Mouse (Mus musculus): ENCODE measurements at regions not wholly inside any gene's neighbourhood (a gene's known extent, or its start where the extent isn't known, plus 50 kb on each side); places are given as distances from the start of the nearest gene placed in this dataset.

GRCm38 (mm10) chr8:9042835-9043792 lies 352.8 kb upstream of the Arglu1 start:
- no peak for DNase-seq

GRCm38 (mm10) chr8:9029156-9029555 lies 338.8 kb upstream of the Arglu1 start:
- DNase-seq, result no peak

DNA sequence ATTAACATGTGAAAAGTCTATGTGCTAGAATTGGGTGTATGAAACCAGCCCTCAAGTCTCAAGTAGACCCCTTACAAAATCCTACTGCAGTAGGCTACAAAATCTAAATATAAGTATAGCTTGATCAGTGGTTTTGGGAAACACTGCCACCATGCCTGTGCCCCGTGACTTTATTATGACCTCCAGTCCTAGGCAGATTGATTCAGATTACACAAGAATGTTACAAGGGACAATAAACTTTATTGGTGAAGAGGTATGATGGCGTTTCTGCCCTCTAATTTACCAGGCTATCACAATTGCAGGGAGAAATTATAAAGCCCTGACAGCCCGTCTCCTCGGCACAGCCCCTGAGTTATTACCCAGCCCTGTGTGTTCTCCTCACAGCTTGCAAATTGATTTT lies 337.4 kb upstream of the Arglu1 start:
- DNase-seq, result no peak

DNA sequence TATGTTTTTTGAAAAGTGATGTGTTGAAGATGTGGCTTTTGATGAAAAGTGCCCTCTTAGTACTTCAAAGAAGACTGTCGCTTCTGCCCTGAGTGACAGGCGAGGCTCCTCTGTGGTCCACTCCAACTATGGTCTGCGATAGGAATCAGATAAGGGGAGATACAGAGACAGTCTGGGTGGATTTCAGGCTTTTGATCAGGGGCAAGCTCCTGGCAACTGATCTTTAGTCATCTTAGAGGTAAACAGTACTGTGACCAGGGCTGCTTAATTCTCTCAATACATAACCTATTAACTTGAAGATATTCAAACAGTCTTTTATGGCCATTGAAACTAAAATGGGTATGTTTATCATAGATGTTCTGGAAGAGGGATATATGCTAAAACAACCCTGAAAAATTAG lies 335.6 kb upstream of the Arglu1 start:
- DNase-seq, result no peak

- DNase-seq, result no peak
These were observed 335.1 kb upstream of the Arglu1 start for GRCm38 (mm10) chr8:9025378-9025777.

DNA sequence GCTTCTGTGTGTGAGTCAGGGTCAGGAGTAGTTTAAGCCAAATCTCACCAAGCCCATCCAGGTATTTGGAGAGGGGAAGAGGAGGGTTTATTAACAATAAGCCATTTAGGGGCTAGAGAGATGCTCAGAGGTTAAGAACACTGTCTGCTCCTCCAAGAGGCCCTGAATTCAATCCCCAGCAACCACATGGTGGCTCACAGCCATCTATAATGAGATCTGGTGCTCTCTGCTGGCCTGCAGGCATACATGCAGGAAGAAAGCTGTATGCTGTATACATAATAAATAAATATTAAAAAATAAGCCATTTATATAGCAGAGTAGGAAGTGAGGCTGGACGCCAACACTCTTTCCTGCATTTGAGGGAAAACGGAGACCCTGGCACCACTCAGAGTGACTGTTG lies 330.4 kb upstream of the Arglu1 start:
- no peak for DNase-seq

- DNase-seq, result no peak
These were observed 329.9 kb upstream of the Arglu1 start for GRCm38 (mm10) chr8:9020180-9020579.

DNA sequence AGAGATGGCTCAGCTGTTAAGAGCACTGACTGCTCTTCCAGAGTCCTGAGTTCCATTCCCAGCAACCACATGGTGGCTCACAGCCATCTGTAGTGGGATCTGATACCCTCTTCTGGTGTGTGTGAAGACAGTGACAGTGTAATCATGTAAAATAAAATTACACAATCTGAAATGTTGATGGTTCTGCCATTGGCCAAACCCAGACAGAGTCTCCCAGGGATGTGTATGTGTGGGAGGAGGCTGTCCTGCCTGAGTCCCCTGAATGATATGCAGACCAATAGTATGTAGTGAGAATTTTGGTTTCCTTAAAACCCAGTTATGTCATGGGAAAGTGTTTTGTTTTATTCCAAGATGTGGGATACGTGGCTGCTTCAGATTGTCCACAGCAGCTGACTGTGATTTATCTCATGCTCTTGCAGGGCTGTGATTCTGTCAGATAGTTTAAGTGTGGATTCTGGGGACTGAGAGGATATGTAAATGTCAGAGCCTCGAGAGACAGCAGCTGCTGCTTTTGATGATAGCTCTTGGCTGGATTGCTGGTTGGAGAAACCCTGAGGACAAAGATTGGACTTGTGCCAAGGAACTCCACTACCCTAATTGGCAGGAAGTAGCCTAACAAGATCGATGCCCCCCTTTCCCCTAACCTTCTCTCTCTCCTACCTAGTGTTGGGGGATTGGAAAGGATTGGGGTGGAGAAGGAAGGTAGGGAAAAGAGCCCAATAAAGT lies 321.6 kb upstream of the Arglu1 start:
- no peak for DNase-seq

DNA sequence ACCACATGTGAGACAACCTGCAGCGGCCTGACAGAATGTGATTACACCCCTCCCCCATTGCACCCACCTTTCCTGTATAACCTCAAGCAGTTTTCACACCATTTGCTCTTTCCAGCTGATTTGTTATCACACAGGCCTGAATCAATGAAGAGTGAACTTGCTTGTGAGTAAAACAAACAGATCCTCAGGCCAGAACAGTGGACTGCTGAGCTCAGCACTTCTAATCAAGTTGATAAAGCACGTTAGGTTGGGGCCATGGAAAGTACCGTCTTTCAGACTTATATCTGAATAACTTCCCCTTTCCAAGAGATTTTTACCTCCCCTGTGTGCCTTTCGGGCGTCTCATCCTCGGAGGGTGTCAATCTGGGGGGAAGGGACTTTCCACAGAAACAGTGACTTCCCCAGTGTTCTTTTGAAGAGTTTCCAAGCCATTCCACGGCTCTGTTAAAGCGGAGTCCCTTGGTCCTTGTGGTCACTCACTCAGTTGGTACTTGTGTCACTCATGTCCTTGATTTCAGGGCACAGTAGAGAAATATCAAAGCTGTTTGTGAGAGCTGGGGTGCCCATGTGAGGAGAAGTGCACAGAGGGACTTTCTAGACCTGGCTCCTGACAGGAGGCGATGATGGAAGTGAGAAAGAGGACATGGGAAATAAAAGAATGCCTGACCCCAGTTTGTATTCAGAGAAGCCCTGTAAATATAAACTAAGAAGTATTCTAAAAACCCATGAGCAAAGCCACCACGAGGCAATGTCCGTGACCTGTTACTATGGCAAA lies 317.9 kb upstream of the Arglu1 start:
- DNase-seq, result no peak

DNA sequence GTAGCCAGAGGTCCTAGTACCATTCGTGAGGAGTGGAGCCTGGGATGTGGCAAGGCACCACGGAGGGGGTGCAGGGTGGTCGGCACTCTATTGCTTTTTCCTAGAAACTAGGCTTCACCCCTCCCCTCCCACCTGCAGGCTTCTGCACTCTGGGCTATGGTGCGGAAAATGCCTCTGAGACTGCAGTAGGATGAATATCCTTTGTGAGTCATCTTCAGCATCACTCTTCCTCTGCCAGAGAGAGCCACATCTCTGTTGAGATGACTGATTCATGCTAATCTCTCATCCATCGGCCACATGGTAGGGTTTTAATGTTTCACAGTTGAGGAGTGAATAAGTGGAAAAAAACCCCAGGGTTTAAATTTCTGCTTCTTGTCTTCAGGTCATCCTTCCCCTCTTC lies 309.6 kb upstream of the Arglu1 start:
- no peak for DNase-seq

DNA sequence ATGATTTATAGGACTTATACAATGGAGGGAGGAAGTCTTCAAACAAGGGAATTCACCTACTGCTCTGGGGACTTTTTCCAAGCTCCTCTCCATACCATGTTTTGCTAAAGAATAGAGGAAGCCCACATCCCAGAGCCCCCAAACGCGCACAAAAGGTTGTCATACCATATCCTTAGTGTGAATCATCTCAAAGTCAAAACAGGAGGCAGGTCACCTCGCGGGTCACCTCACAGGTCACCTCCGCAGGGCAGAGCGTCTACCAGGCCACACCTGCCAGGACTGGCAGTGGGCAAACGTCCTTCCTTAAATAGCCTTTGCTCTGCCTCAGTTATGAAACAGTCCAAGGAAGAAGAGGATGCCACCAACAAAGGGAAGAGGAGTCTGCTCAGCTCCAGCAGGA lies 307.3 kb upstream of the Arglu1 start:
- peak in 1 of 2 experiments; percentile 49 for DNase-seq

DNA sequence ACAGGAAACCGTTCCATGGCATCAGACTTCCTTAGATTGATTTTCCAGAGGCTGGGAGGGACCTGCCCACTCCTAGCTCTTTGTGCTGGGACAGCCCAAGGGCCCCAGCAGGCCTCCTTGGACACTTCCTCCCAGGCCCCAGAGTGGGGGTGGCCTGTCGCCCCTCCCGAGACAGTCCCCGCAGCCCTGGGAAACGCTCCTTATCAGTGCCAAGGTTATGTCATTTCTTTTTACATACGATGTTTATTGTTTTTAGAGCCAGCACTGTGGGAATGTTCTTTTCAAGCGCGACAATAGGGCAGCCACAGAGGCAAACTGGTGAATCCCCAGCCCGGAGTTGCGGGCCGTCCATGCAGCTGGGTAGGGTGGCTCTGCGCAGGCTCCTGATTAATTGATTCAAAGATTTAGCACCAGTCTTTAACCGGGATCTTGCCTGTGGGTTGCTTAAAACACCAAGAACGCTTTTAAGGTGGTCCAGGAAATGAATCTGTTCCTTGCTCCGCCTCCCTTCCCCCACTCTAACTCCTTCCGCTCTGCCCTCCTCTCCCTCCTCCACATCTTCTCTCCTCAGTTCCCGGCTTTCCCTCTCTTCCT lies 304.4 kb upstream of the Arglu1 start:
- peak; percentile 64 to 91 for DNase-seq

DNA sequence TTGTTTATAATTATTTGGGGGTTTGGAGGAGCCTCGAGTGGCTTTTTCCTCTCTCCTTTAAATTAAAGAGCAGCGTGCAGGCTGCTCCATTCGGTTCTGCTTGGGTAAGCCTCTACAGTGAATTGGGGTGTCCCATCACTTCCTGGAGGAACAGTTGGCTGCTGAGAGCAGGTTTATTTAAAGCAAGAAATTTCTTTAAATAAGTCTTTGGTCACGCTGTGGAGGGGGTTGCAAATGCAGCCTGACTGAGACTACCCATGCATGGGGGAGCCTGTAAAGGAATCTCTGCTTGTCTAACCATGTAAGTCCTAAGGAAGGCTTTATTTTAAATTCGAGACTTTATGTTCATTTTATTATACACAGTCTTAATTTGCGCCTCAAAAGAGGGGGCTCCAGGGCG lies 303.7 kb upstream of the Arglu1 start:
- DNase-seq, result no peak

GRCm38 (mm10) chr8:8992461-8993032 lies 302.2 kb upstream of the Arglu1 start:
- peak; percentile 85 to 88 for DNase-seq

- DNase-seq, result peak in 1 of 2 experiments; percentile 50
These were observed 300.7 kb upstream of the Arglu1 start for GRCm38 (mm10) chr8:8991026-8991425.

DNA sequence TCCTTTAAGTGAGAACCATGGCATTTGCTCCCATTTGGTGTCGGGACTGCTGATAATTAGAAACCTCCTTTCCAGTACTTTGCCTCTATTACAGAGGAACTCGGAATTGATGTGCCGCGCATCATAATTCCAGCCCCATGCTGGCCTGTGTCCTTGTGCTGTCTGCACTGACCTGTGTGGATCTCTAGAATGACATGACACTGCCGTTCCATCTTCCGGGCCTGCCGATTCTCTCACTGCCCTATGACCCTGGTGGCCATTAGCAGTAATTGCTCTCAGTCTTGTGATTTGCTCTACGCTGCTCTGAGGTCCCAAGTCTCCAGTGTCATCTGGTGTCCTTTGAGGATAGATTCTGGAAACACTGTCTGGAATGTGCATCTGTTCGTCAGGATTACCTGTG lies 295.7 kb upstream of the Arglu1 start:
- DNase-seq, result no peak

DNA sequence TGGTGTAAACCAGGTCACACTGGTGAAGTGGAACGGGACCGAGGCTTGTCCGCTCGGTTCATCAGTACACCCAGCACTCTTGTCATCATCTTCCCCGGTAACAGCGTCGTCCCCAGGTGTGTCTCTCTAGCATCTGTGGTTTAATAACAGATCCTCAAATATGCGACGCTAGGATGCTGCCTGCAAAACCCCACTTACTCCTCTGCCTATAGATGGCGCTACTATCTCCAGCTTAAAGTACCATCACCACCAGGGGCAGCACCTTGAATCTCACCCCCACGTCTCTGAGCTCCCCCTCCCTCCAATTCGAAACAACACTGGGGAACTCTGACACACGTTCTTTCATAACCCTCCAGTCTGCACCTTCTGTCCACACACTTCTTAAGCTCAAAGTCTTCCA lies 295.1 kb upstream of the Arglu1 start:
- no peak for DNase-seq

GRCm38 (mm10) chr8:8984829-8985251 lies 294.5 kb upstream of the Arglu1 start:
- DNase-seq, result no peak

GRCm38 (mm10) chr8:8984159-8984828 lies 294.0 kb upstream of the Arglu1 start:
- DNase-seq, result no peak

DNA sequence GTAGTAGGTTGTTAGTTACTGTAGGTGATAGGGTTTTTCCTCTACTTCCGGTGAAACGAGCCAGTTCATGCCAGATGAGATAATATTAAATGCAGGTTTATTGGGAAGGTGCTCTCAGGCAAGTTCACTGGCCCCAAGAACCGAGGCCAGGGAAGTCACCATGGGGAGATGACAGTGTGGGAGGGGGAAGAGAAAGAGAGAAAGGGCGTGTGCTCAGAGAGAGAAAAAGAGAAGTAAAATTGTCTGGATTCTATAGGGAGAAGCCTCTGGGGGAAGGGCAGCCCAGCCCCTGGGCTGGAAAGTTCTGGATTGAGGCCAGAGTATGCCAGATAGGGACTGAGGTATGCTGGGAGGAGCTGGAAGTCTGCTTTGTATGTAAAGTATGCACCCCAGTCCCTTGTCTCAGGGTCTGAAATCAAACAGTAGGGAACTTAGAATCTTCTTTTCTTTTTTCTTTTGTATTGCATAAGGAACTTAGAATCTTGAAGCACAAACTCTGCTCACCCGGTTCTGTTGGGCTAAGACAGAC lies 292.9 kb upstream of the Arglu1 start:
- no peak for DNase-seq

- no peak for DNase-seq
These were observed 288.6 kb upstream of the Arglu1 start for GRCm38 (mm10) chr8:8978969-8979368.

GRCm38 (mm10) chr8:8973769-8974168 lies 283.4 kb upstream of the Arglu1 start:
- no peak for DNase-seq

Measured in kidney, postnatal 25 days (tissue).